Mouse (Mus musculus) stomach, postnatal 0 days (tissue): ENCODE results near the gene Ispd.

Experiments used
- CTCF ChIP-seq: IDR thresholded peaks from 2 replicates; pipeline ENCODE4 v1.5.1; 2016; ENCODE audit warnings: antibody characterized with exemption, low read depth, mild to moderate bottlenecking, moderate library complexity
- EP300 ChIP-seq: optimal IDR thresholded peaks from 2 replicates; pipeline ENCODE3; 2016; ENCODE audit warnings: antibody characterized with exemption

DNA sequence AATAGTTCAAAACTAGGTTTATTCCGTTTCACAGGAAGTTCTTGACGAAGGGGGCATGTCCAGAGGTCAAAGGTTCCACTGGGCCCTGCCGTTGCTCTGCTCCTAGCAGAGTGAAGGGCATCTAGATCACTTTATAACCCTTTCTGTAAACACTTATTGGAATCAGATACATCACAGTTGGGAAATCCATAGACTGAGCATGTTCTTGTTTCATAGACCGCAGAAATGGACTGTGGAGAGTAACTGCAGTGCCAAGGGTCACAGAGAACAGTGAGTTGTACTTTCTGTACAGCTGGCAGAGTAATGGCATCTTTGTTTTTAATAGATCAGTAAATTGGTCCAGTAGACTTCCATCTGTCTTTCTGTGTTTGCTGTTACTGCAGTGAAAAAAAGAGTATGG, 94.0 kb downstream of the Ispd start:
- TF ChIP-seq CTCF (no peak), EP300 (no peak)
